Mouse (Mus musculus) neutrophil, adult 5-6 weeks (primary cell): ENCODE measurements around the gene Cyb5d2. TPM values are rescaled to one million over a fixed set of nuclear protein-coding genes. Genes with fewer than 3 reads are reported as not detected.

ENCODE experiments used
- total RNA-seq: library from RNA; stranded (forward); fragments of 200-1000 nt; gene quantifications from 2 replicates; pipeline ENCODE4 v1.2.3, GENCODE M21; 2017

Cyb5d2 gene
- total RNA-seq, 1 experiment from 2014 or later, result 12.7 TPM

Other genes starting within 250 kb of the Cyb5d2 start
- 5.9 and 6.2 TPM in 2 replicates for gene Spns3, start 245.6 kb downstream of the Cyb5d2 start, total RNA-seq
- gene Ube2g1, start 188.9 kb downstream of the Cyb5d2 start, total RNA-seq, result 33.2 and 35.5 TPM in 2 replicates
- 101 and 106 TPM in 2 replicates for gene Ankfy1, start 106.1 kb downstream of the Cyb5d2 start, total RNA-seq
- 74.2 and 77.9 TPM in 2 replicates for gene Zzef1, start 84 bp upstream of the Cyb5d2 start, total RNA-seq
- 240 and 251 TPM in 2 replicates for gene Atp2a3, start 165.0 kb upstream of the Cyb5d2 start, total RNA-seq
- gene P2rx1, start 203.0 kb upstream of the Cyb5d2 start, total RNA-seq, result 2.4 and 2.6 TPM in 2 replicates
- gene Camkk1, start 222.9 kb upstream of the Cyb5d2 start, total RNA-seq, result 5.1 and 6.3 TPM in 2 replicates